Mouse (Mus musculus) mature B cell (primary cell): ENCODE data around the gene Eea1.

Experiments used
- in situ Hi-C: fragments of 300-500 bp; cut with MboI; formaldehyde crosslinking; loops from 2 replicates; pipeline ENCODE4 v1.14.3; 2019

The Eea1 gene

GRCm38 (mm10) chr10:95945086-95945485 is 4.6 kb downstream of the Eea1 start:
- in situ Hi-C loops, result no loop called here

- in situ Hi-C loops, result no loop called here
These were observed 9.0 kb downstream of the Eea1 start for GRCm38 (mm10) chr10:95949410-95949809.

- in situ Hi-C loops, result no loop called here
These were observed 9.7 kb downstream of the Eea1 start for GRCm38 (mm10) chr10:95950194-95950593.

- in situ Hi-C loops, result no loop called here
These were observed 10.3 kb downstream of the Eea1 start for GRCm38 (mm10) chr10:95950797-95951196.

DNA sequence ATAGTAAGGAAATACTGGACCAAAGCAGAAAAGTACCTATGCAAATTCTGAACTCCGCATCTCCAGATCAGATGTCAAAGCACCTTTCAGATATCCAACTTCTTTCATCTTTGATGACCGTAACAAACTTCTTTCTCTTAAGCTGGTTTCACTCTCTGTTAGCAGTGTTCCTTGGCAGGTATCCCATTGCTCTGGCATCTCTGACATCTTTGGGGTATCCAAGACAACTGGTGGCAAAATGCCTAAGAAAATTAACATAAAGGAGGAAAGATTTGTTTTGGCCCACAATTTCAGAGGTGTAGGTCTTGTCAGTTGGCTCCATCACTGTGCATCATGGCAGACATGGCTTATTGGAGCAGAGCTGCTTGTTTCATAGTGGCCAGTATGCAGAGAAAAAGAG is 10.9 kb downstream of the Eea1 start:
- in situ Hi-C loops, result no loop called here

GRCm38 (mm10) chr10:95956629-95957028 is 16.2 kb downstream of the Eea1 start:
- in situ Hi-C loops, result no loop called here

DNA sequence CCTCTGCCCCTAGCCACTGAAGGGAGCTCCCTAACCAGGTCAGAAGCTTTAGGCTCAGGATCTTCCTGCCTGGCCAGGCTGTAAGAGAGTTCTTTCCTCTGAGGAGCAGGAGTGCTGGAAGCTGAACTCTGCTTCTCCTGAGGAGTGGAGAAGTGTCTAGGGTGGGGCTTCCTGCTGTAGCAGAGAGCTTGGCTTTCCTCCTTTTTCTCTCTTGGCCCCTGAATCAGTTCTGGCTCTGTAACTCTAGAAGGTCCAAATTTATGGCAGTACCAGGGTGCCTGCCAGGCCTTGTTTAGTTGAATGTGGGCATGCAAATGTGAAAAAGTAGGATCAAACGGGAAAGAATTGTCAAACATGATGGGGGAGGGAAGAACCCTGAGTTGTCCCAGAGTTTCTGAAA is 17.1 kb downstream of the Eea1 start:
- in situ Hi-C loops, result no loop called here

GRCm38 (mm10) chr10:95964679-95965078 is 24.2 kb downstream of the Eea1 start:
- in situ Hi-C loops, result no loop called here

GRCm38 (mm10) chr10:95969694-95970093 is 29.2 kb downstream of the Eea1 start:
- in situ Hi-C loops, result no loop called here

GRCm38 (mm10) chr10:95970744-95971212 is 30.3 kb downstream of the Eea1 start:
- in situ Hi-C loops, result no loop called here

DNA sequence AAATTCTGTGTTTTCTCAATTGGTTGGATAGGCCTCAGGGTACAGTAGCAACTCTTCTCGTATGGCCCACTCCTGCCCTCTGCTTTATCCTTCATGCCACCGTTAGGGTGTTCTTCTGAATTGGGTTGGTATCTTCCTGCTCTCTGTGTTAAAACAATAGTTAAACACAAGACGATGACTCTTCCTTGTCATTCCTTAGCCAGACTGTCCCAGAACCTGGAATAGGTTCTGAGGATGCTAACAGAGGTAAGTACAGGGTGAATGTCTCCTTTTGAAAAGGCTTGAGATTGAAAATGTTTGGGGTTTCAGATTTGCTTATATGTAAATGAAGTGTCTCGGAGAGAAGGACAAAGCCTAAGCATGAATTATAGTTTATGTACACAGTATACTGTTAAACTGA is 30.9 kb downstream of the Eea1 start:
- in situ Hi-C loops, result no loop called here

GRCm38 (mm10) chr10:95971942-95972341 is 31.5 kb downstream of the Eea1 start:
- in situ Hi-C loops, result no loop called here

DNA sequence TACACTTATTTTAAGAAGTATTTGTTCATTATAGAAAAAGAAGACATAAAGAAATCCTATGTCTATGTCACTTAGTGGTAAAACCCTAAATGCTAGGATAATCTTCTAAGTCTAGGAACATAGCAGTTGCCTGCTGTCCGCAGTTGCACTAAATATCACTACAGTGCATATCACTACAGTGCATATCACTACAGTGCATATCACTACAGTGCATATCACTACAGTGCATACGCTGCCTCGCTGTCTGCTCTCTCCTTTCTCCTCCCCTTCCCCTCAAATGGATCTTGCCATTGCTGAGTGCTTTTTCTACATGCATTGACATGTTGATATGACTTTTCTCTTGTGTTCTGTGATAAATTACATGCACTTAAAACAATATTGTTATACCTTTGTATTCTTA is 34.0 kb downstream of the Eea1 start:
- in situ Hi-C loops, result no loop called here

- in situ Hi-C loops, result no loop called here
These were observed 36.3 kb downstream of the Eea1 start for GRCm38 (mm10) chr10:95976798-95977197.

- in situ Hi-C loops, result no loop called here
These were observed 49.3 kb downstream of the Eea1 start for GRCm38 (mm10) chr10:95989731-95990130.

- in situ Hi-C loops, result no loop called here
These were observed 50.7 kb downstream of the Eea1 start for GRCm38 (mm10) chr10:95991176-95991575.

GRCm38 (mm10) chr10:96000904-96001303 is 60.5 kb downstream of the Eea1 start:
- in situ Hi-C loops, result no loop called here

- in situ Hi-C loops, result no loop called here
These were observed 75.3 kb downstream of the Eea1 start for GRCm38 (mm10) chr10:96015738-96016137.

DNA sequence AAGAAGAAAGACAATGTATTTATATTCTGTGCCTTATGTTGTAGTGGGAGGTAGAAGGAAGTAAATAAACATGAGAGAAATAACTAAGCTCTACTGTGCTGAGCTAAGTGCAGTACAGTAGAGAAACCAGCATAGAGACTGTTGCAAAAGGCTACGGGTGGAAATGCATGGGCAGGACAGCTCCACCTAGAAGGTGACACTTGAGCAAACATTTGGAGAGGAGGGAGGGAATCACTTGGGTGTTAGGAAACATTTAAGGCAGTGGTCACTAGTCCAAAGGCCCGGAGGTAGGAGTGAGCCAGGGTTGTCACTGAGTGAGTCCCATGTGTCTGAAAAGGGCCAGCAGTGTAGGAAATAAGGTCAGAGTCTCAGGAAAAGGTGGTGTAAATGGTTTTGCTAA is 77.0 kb downstream of the Eea1 start:
- in situ Hi-C loops, result no loop called here

GRCm38 (mm10) chr10:96033356-96033984 is 93.0 kb downstream of the Eea1 start:
- in situ Hi-C loops, result loop anchor here (10.0 kb wide), 1 partner anchor 479 kb away; no protein-coding TSS in a partner anchor

GRCm38 (mm10) chr10:96034106-96034505 is 93.7 kb downstream of the Eea1 start:
- in situ Hi-C loops, result loop anchor here (10.0 kb wide), 1 partner anchor 479 kb away; no protein-coding TSS in a partner anchor

DNA sequence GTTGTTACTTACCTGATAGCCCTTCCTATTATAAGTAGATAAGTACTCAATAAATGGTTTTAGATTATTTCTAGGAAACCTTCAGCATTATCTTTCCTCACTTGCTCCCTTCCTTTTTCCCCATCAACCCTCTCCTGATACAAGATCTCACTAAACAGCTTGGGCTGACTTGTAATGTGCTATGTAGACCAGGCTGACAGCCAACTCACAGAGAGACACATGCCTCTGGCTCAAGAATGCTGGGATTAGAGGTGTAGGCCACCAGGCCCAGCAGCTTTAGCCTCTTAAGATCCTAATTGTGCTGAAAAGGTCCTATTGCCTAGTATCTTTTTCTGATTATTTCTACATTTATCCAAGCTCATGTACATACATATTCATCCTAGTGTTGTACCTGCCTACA is 95.5 kb downstream of the Eea1 start:
- in situ Hi-C loops, result loop anchor here (10.0 kb wide), 1 partner anchor 481 kb away; no protein-coding TSS in a partner anchor

- in situ Hi-C loops, result no loop called here
These were observed 103.8 kb downstream of the Eea1 start for GRCm38 (mm10) chr10:96044216-96044615.

DNA sequence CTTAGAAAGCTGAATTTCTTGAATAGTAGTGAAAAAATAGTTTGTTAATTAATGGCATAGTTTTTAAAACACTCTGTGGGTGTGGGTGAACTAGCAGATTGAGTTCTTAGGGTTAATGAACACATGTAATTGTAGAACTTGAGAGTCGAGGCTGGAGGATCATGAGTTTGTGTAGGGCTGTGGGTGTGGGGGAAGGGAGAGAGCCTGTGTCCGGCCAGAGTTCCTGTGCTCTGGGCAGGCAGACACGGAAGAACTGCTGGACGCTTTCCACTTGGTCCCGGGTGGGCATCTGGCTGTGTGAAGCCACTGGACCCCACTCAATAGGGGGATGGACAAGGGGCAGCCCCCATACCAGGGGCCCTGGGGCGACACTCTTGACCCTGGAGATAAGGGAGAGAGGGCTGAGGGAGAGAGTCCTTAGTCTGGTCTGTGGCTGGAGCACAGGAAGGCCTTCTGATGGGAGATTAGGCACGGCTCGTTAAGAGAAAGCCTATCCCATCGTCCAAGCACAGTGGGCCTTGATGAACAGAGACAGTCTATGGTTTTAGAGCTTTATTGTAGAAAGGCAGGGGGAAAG is 107.6 kb downstream of the Eea1 start:
- in situ Hi-C loops, result no loop called here
